Mouse (Mus musculus): ENCODE measurements around the gene Atg2b. TPM values are rescaled to one million over a fixed set of nuclear protein-coding genes. Genes with fewer than 3 reads are reported as not detected.

Atg2b gene
- polyA plus RNA-seq (2015; fragmentation: Nextera tagmentation; extraction: Ambion mirVana) = 14.0 and 14.5 TPM in 2 replicates

- peak within 1 kb of the TSS; percentile 87 for H3K9ac ChIP-seq (replicated peaks)
- ATAC-seq = peak; percentile 94
- under 1% methylated on average over 71 of the region's 73 CpGs for WGBS
Measured at GRCm38 (mm10) chr12:105685001-105685691, at the start of gene Atg2b. Atg2b (minus strand) TSS chr12:105685211.

GRCm38 (mm10) chr12:105733370-105734159 lies 48.6 kb upstream of the Atg2b start:
- Histone ChIP-seq H3K4me2 (replicated peaks) (no peak overlapping the region), H3K9ac (replicated peaks) (no peak overlapping the region), H3K27ac (no peak overlapping the region), H3K27me3 (no peaks in the 10 kb centered on the region), H3K9me3 (no peaks in the 10 kb centered on the region), H3K4me1 (replicated peaks) (no peaks in the 10 kb centered on the region), H3K4me3 (replicated peaks) (no peak overlapping the region), H3K36me3 (no peaks in the 10 kb centered on the region)
- ATAC-seq = no peak
- WGBS = 74% methylated on average over 9 of the region's 9 CpGs

More at GRCm38 (mm10) chr12:105685001-105685691, at the start of gene Atg2b:
- H3K4me3 ChIP-seq (replicated peaks) = peak within 1 kb of the TSS; percentile 84
- peak within 1 kb of the TSS; percentile 96 for H3K27ac ChIP-seq
- peaks cover 40% of the 10 kb centered on the region for H3K4me1 ChIP-seq (replicated peaks)
- no peaks in the 10 kb centered on the region for H3K27me3 ChIP-seq
- peaks cover 14% of the 10 kb centered on the region for H3K36me3 ChIP-seq
- no peaks in the 10 kb centered on the region for H3K9me3 ChIP-seq
- H3K4me2 ChIP-seq (replicated peaks) = peak within 1 kb of the TSS; percentile 93

- H3K9ac ChIP-seq (replicated peaks) = no peak overlapping the region
- no peaks in the 10 kb centered on the region for H3K36me3 ChIP-seq
- H3K27ac ChIP-seq = no peak overlapping the region
- no peaks in the 10 kb centered on the region for H3K27me3 ChIP-seq
- no peak overlapping the region for H3K4me2 ChIP-seq (replicated peaks)
- H3K9me3 ChIP-seq = no peaks in the 10 kb centered on the region
- ATAC-seq = no peak
- H3K4me1 ChIP-seq (replicated peaks) = no peaks in the 10 kb centered on the region
- H3K4me3 ChIP-seq (replicated peaks) = no peak overlapping the region
- 90% methylated on average over 6 of the region's 6 CpGs for WGBS
Measured at GRCm38 (mm10) chr12:105730851-105731460, 45.9 kb upstream of the Atg2b start.

- no peaks in the 10 kb centered on the region for H3K9me3 ChIP-seq
- H3K27ac ChIP-seq = no peak overlapping the region
- H3K4me3 ChIP-seq (replicated peaks) = no peak overlapping the region
- no peak for ATAC-seq
- H3K36me3 ChIP-seq = no peaks in the 10 kb centered on the region
- H3K4me1 ChIP-seq (replicated peaks) = no peaks in the 10 kb centered on the region
- no peaks in the 10 kb centered on the region for H3K27me3 ChIP-seq
- no peak overlapping the region for H3K9ac ChIP-seq (replicated peaks)
- no peak overlapping the region for H3K4me2 ChIP-seq (replicated peaks)
- WGBS = 27% methylated on average over 8 of the region's 8 CpGs
Measured at GRCm38 (mm10) chr12:105727964-105728363, 43.0 kb upstream of the Atg2b start.

- WGBS = 92% methylated on average over 3 of the region's 3 CpGs
- H3K4me3 ChIP-seq (replicated peaks) = no peak overlapping the region
- no peaks in the 10 kb centered on the region for H3K27me3 ChIP-seq
- H3K36me3 ChIP-seq = no peaks in the 10 kb centered on the region
- no peak overlapping the region for H3K27ac ChIP-seq
- H3K4me1 ChIP-seq (replicated peaks) = peaks cover under 1% of the 10 kb centered on the region; the same call in 1 of the 2 replicates
- no peaks in the 10 kb centered on the region for H3K9me3 ChIP-seq
- no peak overlapping the region for H3K4me2 ChIP-seq (replicated peaks)
- H3K9ac ChIP-seq (replicated peaks) = no peak overlapping the region
- 0 out of 2 replicates have a peak, but pooled peaks have one; percentile 2 for ATAC-seq
Measured at GRCm38 (mm10) chr12:105727268-105727667, 42.3 kb upstream of the Atg2b start.

GRCm38 (mm10) chr12:105725736-105726135 lies 40.7 kb upstream of the Atg2b start:
- no peaks in the 10 kb centered on the region for H3K36me3 ChIP-seq
- no peak for ATAC-seq
- H3K4me3 ChIP-seq (replicated peaks) = no peak overlapping the region
- H3K4me2 ChIP-seq (replicated peaks) = no peak overlapping the region
- no peaks in the 10 kb centered on the region for H3K27me3 ChIP-seq
- 77% methylated on average over 13 of the region's 13 CpGs for WGBS
- peaks cover 15% of the 10 kb centered on the region for H3K4me1 ChIP-seq (replicated peaks)
- no peaks in the 10 kb centered on the region for H3K9me3 ChIP-seq
- H3K27ac ChIP-seq = no peak overlapping the region
- no peak overlapping the region for H3K9ac ChIP-seq (replicated peaks)

GRCm38 (mm10) chr12:105724616-105725015 lies 39.6 kb upstream of the Atg2b start:
- Histone ChIP-seq H3K36me3 (no peaks in the 10 kb centered on the region), H3K27ac (no peak overlapping the region), H3K9me3 (no peaks in the 10 kb centered on the region), H3K4me1 (replicated peaks) (peaks cover 17% of the 10 kb centered on the region), H3K4me2 (replicated peaks) (no peak overlapping the region), H3K4me3 (replicated peaks) (no peak overlapping the region), H3K27me3 (no peaks in the 10 kb centered on the region), H3K9ac (replicated peaks) (no peak overlapping the region)
- ATAC-seq = no peak
- 45% methylated on average over 1 of the region's 1 CpGs for WGBS

GRCm38 (mm10) chr12:105722657-105723056 lies 37.6 kb upstream of the Atg2b start:
- no peaks in the 10 kb centered on the region for H3K9me3 ChIP-seq
- ATAC-seq = peak; percentile 60
- H3K27ac ChIP-seq = no peak overlapping the region
- no peaks in the 10 kb centered on the region for H3K27me3 ChIP-seq
- WGBS = 3% methylated on average over 5 of the region's 5 CpGs
- no peak overlapping the region for H3K4me2 ChIP-seq (replicated peaks)
- H3K9ac ChIP-seq (replicated peaks) = no peak overlapping the region
- no peak overlapping the region for H3K4me3 ChIP-seq (replicated peaks)
- H3K4me1 ChIP-seq (replicated peaks) = peaks cover 17% of the 10 kb centered on the region
- no peaks in the 10 kb centered on the region for H3K36me3 ChIP-seq

GRCm38 (mm10) chr12:105721452-105722132 lies 36.6 kb upstream of the Atg2b start:
- no peak overlapping the region for H3K4me3 ChIP-seq (replicated peaks)
- H3K4me1 ChIP-seq (replicated peaks) = peaks cover 17% of the 10 kb centered on the region
- peak overlapping the region; percentile 39; the same call in 1 of the 2 replicates for H3K9ac ChIP-seq (replicated peaks)
- no peaks in the 10 kb centered on the region for H3K9me3 ChIP-seq
- H3K27ac ChIP-seq = peak overlapping the region; percentile 84
- no peaks in the 10 kb centered on the region for H3K36me3 ChIP-seq
- 35% methylated on average over 14 of the region's 14 CpGs for WGBS
- ATAC-seq = peak; percentile 77
- no peaks in the 10 kb centered on the region for H3K27me3 ChIP-seq
- H3K4me2 ChIP-seq (replicated peaks) = peak overlapping the region; percentile 36

- Histone ChIP-seq H3K4me2 (replicated peaks) (no peak overlapping the region), H3K27ac (no peak overlapping the region), H3K27me3 (no peaks in the 10 kb centered on the region), H3K4me3 (replicated peaks) (no peak overlapping the region), H3K9ac (replicated peaks) (no peak overlapping the region), H3K9me3 (no peaks in the 10 kb centered on the region), H3K4me1 (replicated peaks) (peaks cover 17% of the 10 kb centered on the region), H3K36me3 (no peaks in the 10 kb centered on the region)
- WGBS = 81% methylated on average over 3 of the region's 3 CpGs
- no peak for ATAC-seq
Measured at GRCm38 (mm10) chr12:105720196-105720595, 35.2 kb upstream of the Atg2b start.

GRCm38 (mm10) chr12:105718616-105719015 lies 33.6 kb upstream of the Atg2b start:
- no peak for ATAC-seq
- Histone ChIP-seq H3K4me3 (replicated peaks) (no peak overlapping the region), H3K9me3 (no peaks in the 10 kb centered on the region), H3K27ac (no peak overlapping the region), H3K36me3 (no peaks in the 10 kb centered on the region), H3K9ac (replicated peaks) (no peak overlapping the region), H3K4me1 (replicated peaks) (peaks cover 17% of the 10 kb centered on the region), H3K4me2 (replicated peaks) (no peak overlapping the region), H3K27me3 (no peaks in the 10 kb centered on the region)
- WGBS = 77% methylated on average over 17 of the region's 17 CpGs
